Mouse (Mus musculus) liver, postnatal 0 days (tissue): ENCODE results near the gene Zfand3.

ENCODE experiments used
- CTCF ChIP-seq: sonication (generic); IDR thresholded peaks from 2 replicates; pipeline ENCODE4 v1.5.1; 2016; ENCODE audit warnings: antibody characterized with exemption, low read depth
- EP300 ChIP-seq: IDR thresholded peaks from 2 replicates; pipeline ENCODE4 v1.6.1; 2016; ENCODE audit warnings: antibody characterized with exemption, low read depth, mild to moderate bottlenecking

GRCm38 (mm10) chr17:30159341-30159740 lies 154.8 kb downstream of the Zfand3 start:
- TF ChIP-seq CTCF (no peak), EP300 (no peak)
